Mouse (Mus musculus): ENCODE results near the gene Srrm2.

DNA sequence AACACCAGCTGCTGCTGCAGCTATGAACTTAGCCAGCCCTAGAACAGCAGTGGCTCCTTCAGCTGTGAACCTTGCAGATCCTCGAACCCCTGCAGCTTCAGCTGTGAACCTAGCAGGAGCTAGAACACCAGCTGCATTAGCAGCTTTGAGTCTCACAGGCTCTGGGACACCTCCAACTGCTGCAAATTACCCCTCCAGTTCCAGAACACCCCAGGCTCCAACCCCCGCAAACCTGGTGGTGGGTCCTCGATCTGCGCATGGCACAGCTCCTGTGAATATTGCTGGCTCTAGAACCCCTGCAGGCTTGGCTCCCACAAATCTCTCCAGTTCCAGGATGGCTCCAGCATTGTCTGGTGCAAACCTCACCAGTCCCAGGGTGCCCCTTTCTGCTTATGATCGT lies 30.4 kb downstream of the Srrm2 start:
- TF ChIP-seq CTCF (IDR thresholded peaks at IDR 0.05; ENCODE audit: borderline replicate concordance, insufficient read depth, low read depth, low read length) (no peak), POLR2A (IDR thresholded peaks at IDR 0.05; ENCODE audit: borderline replicate concordance, insufficient read depth, low read length) (no peak)

Measured in cerebellum, adult 2 months (tissue).